Mouse (Mus musculus) kidney, adult 2 months (tissue): ENCODE results near the gene U90926.

ENCODE experiments used
- CTCF ChIP-seq: fragments of 200-500 bp; conservative IDR thresholded peaks from 2 replicates; pipeline ENCODE4 v1.5.1; 2011; ENCODE audit warnings: low read depth, mild to moderate bottlenecking, control low read depth, low read length, moderate library complexity, mixed read lengths; ENCODE audit not compliant: insufficient read depth, insufficient read length
- POLR2A ChIP-seq: fragments of 200-500 bp; IDR thresholded peaks from one replicate; pipeline ENCODE4 v1.6.1; 2011; ENCODE audit warnings: low read depth, low read length, control low read depth

- TF ChIP-seq POLR2A (no peak), CTCF (no peak)
Measured at GRCm38 (mm10) chr5:92227782-92228181, 12.6 kb upstream of the U90926 start.
